Comparison of ENCODE assay signal across 8 mouse cellular contexts in the genomic region with DNA sequence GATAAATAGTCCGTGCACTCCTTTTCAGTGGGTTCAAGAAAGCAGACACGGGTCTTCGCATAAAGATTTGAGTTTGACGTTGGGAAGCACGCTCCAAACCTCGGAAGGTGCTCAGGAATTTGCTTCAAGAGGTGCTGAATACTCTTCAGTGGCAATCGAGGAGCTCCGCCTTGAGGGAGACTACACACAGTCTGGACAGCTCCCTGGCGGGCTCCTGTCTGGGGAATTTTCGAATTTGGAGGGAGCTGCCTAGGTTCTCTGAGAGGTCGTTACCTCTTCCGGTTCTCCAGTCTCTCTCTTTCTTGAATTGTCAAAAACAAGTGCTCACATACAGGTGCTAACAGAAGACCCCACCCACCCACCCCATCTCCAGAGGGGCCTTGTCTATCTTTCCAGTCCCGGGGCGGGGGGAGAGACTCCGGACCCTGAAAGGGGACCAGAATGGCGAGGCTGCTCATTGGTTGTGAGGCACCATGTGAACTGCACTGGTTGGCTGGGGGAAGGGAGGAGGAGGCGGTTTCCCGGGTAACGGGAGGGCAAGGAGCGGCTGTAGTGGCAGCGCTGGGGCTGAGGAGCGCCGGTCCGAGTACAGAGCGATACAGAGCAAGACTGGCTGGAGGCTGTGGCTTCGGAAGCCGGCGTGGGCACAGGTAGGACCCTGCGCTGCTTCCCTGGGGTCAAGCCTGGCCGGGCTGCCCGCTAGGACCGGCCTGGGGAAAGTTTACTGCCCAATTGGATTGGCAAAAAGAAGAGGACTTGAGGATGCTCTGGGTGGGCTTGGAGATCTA. TPM values are rescaled to one million over a fixed set of nuclear protein-coding genes. Genes with fewer than 3 reads are reported as not detected.
DNase-seq lines count a peak whose midpoint lies in the region; ATAC-seq lines count a peak whose summit lies in the region.

No protein-coding gene starts in this region.

- ATAC-seq in intestine, embryonic 15.5 days: peak; percentile 97
- no peak for ATAC-seq in monocyte, adult 5-6 weeks (replicated peaks; ENCODE audit: insufficient number of reproducible peaks, low FRiP score, low TSS enrichment, poor library complexity, severe bottlenecking)

- H3K4me2 ChIP-seq in intestine, embryonic 15.5 days (replicated peaks): peak overlapping the region; percentile 68

- H3K4me1 ChIP-seq in intestine, embryonic 15.5 days (replicated peaks): peaks cover 7% of the 10 kb centered on the region
- H3K4me1 ChIP-seq in megakaryocyte, embryonic 14.5 days: peaks cover 17% of the 10 kb centered on the region

- no peaks in the 10 kb centered on the region for H3K36me3 ChIP-seq in intestine, embryonic 15.5 days
- no peaks in the 10 kb centered on the region for H3K36me3 ChIP-seq in megakaryocyte, embryonic 14.5 days (replicated peaks; ENCODE audit: low read length)

- H3K9ac ChIP-seq in intestine, embryonic 15.5 days: no peak overlapping the region

- H3K4me3 ChIP-seq in intestine, embryonic 15.5 days (replicated peaks): peak overlapping the region; percentile 30
- H3K4me3 ChIP-seq in megakaryocyte, embryonic 14.5 days (replicated peaks): peak overlapping the region; percentile 67

- WGBS in intestine, embryonic 15.5 days: 3% methylated on average over 32 of the region's 32 CpGs

- DNase-seq in WW6 (ENCODE audit: low read depth, low spot score): peak; percentile 62
- DNase-seq in cerebellum, postnatal 25 days: peak; percentile 91 to 94
- DNase-seq in frontal cortex, postnatal 25 days (ENCODE audit: low spot score in 2 of 2): peak; percentile 52 to 78
- DNase-seq in left cerebral cortex, adult 8-10 months (ENCODE audit: low spot score in 2 of 2): peak; percentile 67 to 84
- DNase-seq in right cerebral cortex, postnatal 10 days (ENCODE audit: low spot score in 2 of 2): peak; percentile 94 to 96

- H3K27ac ChIP-seq in intestine, embryonic 15.5 days: no peak overlapping the region

- H3K27me3 ChIP-seq in intestine, embryonic 15.5 days (replicated peaks): peaks cover 32% of the 10 kb centered on the region
- H3K27me3 ChIP-seq in megakaryocyte, embryonic 14.5 days (replicated peaks): peaks cover 97% of the 10 kb centered on the region

- H3K9me3 ChIP-seq in intestine, embryonic 15.5 days: no peaks in the 10 kb centered on the region
- H3K9me3 ChIP-seq in megakaryocyte, embryonic 14.5 days: no peaks in the 10 kb centered on the region

RNA-seq across cellular contexts. Expression of a gene that starts 50.2 kb away (rescaled TPM):
- 17.7 and 19.1 TPM in 2 replicates for polyA plus RNA-seq in intestine, embryonic 15.5 days (2015; fragmentation: Nextera tagmentation; extraction: Ambion mirVana)
- 100 to 1,000 TPM in 1 of 4 experiments, 10 to 100 TPM in 3; 76.7 to 101 (median 89.2) TPM for total RNA-seq in left cerebral cortex, adult 8-10 months (2022)
- 1.2 and 1.3 TPM in 2 replicates for polyA plus RNA-seq in megakaryocyte, embryonic 14.5 days (2012; ENCODE audit: insufficient read depth, low replicate concordance)
- 1.5 to 2.0 TPM (median 1.9 TPM) in 3 replicates for total RNA-seq in monocyte, adult 5-6 weeks (2017)

Comparison
In these comparisons a context has a peak if more than half of its experiments do, and no peak if none do; other contexts are left out.
1. RNA of a gene that starts 50.2 kb away (total RNA-seq): 76.7 to 101 TPM in left cerebral cortex, adult 8-10 months; 1.5 to 2.0 TPM in monocyte, adult 5-6 weeks; every median in the first group is over 10 times any median in the second.
2. Peak in every context shown above with its lines, with median percentiles within 50 percentile points of each other: DNase-seq.